Mouse (Mus musculus) layer of hippocampus, adult 8-10 months (tissue): ENCODE measurements at regions not wholly inside any gene's neighbourhood (a gene's known extent, or its start where the extent isn't known, plus 50 kb on each side); places are given as distances from the start of the nearest gene placed in this dataset.

Experiments used
- DNase-seq, 2 experiments: peaks; one replicate each; pipeline ENCODE4 v3.0.0; 2022; ENCODE audit warnings: low spot score in 2 of 2

DNA sequence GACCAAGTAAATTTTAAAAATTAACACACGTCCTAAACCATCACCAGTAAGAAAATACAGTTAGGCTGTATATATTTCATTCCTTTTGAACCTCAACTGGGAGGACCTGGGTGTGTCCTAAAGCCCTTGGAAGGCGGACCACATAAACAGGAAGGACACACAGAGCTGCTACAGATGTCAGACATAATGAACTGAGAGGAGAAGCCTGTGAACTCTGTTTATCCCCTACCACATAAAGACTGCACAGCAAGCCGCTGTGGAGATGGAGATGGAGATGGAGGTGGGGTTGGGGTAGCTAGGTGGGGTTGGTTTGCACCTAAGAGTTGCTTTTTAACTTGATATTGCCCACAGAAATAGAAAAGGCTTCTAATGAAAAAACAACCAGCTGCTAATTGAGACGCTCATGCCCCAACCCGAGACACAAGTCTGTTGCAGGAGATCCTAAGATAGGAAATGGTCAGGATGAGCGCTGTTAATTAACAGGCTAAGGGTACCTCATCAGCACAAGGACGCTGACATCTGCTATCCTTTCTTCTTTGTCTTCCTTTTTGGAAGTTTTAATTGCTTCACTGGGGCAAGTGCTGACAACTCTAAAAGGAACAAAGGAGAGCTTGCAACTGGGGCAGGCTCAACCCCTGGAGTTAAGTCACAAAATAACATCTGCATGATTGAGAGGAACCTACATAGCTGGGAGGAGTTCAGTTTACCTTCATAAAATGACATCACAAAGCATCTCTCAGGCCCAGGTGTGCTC is 119.3 kb upstream of the Lyplal1 start:
- DNase-seq, result no peak

DNA sequence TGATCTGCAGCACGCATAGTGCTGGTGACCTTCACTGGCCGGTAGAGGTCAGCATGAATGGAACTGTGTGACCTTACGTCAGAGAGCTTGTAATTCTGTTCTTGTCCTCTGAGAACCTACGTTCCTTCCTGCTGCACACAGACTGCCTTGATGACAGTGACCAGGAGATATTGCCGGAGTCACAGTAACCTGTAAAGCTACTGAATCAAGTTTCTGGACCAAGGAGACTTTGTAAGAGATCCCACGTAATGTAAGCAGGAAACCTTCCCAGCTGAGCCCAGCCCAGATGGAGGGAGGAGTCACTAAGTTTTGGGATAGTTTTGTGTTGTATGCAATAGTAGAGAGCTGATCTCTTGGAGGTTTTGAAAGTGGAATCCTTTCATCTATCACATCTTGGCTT is 117.4 kb upstream of the Lyplal1 start:
- no peak for DNase-seq

DNA sequence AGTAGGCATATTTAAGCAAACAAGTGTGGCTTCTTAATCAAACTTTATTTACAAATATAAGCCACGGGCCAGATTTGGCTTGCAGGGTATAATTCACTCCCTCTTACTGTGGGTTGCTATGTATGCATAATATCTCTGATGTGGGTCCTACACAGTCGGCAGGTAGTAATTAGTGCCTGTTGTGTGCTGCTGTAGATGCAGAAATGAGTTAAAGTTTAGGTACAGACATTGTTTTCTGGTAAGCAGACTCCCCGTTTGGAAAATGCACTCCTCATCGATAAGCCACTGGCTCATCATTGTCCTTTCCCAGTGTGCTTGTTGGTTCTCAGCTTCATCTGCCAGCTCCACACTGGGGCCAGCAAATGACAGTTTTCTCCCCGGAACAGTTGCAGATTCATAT is 113.4 kb upstream of the Lyplal1 start:
- no peak for DNase-seq

DNA sequence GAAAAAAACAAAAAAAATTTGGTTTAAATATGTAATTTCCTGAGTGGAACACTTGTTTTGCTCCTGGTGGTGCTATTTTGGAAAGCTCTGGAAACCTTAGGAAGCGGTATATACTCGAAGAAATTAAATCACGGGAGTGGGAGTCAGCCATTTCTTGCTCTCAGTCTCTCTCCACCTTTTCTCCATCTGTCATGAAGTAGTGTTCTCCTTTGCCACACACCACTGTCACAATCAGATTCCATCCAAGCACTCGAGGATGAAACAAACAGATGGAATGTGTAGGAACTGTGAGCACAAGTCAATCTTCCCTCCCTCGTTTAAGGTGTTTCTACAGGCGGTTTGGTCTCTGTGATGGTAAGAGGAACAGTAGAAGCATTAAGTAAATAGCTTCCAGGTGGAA is 112.7 kb upstream of the Lyplal1 start:
- DNase-seq, result no peak

DNA sequence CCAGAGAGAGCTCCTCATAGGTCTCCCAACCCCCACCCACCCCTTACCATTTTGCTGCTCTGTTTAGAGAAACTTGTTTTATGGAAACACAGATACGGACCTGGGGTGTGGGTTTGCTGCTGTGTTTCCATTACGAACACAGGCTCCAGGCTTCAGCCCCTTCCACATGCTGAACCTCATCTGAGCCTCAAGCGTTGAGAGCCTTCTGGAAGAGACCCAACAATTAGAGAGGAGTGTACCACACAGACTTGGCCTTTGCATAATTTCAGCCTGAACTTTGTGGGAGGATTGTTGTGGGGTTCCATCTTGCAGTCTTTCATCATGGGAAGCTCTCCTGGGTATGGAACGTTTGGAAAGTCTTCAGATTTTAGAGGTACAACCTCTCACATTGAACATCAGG is 111.3 kb upstream of the Lyplal1 start:
- DNase-seq, result no peak

DNA sequence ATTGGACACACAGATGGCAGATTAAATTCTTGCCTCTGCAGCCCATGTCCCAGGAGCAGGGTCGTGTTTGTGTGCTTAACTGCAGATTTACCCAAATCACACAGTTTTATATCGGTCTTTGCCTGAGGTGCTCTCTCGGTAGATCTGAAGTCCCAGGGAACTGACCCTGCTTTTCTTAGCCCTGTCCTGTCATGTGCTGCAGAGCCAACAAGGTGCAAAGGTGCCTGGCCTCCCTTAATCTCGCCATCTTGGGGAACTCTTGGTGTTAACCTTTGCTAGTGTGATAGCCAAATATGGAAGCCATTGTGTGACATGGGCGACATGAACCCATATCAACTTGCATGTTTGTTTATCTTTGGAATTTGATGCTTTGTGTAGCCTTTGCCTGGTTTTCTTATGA is 107.1 kb upstream of the Lyplal1 start:
- DNase-seq, result no peak

DNA sequence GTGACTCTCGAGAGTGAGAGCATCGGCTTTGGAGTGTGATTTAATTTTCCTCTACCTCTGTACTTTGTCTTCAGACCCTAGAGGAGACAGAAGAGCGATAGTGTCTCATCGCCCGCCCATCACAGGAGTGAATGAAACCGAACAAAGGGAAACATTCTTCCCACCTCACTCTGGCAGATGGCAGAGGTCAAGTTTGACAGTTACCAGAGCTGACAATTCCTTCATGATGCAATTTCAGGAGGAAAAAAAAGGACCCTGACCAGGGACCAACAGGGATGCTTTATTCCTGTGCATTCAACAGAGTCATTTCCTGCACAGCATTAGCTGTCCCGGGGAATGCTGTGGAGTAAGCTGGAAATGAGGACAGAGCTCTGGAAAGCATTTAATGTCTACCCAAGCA is 106.3 kb upstream of the Lyplal1 start:
- no peak for DNase-seq

DNA sequence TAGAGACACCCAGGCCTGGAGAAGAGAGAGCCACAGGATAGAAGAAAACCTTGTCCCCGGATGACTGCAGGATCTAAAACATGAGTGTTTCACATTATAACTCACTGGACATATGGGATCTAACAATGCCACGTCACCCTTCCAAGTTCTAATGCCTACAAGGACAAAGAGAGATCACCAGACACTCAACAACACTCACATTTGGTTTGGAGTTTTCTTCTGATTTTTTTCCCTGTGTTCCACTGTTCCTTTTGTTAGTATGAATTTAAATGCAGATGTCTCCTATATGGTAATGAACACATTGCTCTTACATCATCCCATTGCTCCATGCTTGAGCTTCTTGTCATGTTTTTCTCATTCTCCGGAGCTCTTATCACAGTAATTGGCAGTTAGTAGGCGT is 101.9 kb upstream of the Lyplal1 start:
- no peak for DNase-seq

DNA sequence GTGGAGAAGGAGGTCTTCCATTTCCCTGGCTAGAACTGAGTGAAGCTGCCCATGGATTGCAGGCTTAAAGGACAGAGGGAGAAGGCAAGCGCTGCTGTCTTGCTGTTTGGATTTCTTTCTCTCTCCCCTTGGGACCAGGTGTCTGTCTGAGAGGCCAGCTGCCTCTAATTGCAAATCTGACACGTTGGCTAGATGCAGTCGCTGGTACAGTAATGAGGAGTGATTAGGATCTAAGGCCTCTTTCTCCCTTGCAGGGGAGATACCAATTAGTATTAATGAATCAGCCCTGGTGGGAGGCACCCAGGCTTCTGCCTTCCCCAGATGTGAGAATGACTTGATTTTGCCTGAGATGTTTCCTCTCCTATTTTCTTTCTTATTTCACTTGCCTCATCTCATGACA is 100.1 kb upstream of the Lyplal1 start:
- no peak for DNase-seq

DNA sequence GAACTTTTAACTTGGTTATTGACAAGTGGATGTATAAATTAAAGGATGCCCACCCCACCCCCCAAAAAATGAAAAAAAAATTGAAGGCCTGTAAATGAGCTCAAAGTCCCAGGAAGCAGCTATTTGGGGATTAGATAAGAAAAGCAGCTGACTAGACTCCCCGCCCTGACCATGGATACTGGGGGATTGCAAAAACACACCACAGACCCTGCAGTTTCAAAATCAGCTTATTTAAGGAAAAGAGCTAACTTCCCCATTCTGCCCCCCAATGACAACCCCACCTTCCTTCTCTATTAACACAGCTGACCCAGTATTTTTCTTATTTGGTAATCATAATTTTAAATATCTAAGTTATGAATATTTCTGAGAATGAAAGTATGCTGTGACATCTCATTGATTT is 87.0 kb upstream of the Lyplal1 start:
- DNase-seq, result no peak

DNA sequence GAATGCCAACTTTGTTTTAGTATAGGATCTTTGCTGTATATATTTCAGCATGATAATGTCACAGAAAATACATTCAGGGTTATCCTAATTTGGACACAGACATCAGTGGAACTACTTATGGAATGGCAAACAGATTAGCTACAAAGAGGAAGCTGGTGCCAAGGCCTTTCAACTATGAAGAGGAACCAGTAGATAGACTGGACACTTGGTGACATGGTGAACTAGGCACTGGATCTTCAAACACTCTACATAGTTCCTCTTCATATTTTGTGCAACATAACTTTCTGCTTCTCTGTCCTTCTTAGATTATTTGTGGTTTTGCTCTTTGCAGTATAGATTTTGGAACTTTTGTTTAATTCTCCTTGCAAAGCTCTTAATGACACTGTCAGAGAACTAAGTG is 85.4 kb upstream of the Lyplal1 start:
- no peak for DNase-seq

DNA sequence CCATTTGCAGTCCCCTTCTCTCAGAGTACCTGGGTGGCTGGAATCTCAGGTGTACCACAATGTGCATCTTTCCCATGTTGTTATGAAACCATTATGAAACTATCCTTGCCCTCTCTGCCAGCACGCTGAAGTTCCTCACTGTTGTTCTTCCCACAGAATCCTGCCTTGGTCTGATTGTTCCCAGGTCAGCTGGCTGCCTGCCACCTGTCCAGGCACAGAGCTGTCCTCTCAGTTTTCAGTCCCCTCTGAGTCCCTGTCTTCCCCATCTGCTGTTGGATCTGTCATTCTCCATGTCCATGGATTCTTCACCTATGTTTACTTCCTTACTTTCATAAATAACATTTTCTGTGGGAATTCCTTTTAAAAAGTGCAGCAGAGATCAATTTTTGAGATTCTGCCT is 81.3 kb upstream of the Lyplal1 start:
- no peak for DNase-seq

DNA sequence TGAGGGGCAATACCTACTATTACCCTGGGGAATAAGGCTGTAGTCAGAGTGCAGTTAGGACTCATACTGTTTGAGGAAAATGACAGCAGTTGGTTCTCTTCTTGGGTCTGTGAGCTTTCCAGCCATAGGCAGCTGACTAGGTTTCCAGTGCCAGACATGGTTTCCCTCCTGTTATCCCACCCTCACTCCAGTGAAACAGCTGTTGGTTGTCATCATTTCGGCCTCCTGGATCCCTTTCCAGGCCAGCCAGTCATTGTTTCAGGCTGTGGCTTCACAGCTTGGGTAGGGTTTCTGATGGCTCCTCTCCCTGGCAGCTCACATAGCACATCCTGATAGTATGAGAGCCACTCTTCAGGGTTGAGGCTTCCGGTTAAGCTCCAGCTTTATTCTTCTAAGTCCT is 79.9 kb upstream of the Lyplal1 start:
- DNase-seq, result no peak

DNA sequence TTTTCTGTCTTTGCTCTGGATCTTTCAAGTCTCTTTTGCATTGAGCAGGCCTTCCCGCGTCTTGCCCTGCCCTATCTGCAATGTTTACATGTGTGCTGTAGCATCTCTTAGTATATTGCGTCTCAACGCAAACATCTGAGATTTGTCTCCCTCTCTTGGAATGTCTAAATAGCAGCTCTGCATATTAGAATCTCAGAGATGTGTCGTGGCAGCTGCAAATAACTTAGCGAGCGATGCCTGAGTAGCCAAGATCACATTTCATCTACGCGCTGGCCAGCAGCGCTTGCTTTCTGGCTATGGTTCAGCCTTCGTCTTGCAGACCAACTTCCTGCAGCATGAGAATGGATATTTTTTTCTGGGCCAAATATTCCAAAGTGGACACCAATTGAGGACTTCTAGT is 72.3 kb upstream of the Lyplal1 start:
- DNase-seq, result no peak

DNA sequence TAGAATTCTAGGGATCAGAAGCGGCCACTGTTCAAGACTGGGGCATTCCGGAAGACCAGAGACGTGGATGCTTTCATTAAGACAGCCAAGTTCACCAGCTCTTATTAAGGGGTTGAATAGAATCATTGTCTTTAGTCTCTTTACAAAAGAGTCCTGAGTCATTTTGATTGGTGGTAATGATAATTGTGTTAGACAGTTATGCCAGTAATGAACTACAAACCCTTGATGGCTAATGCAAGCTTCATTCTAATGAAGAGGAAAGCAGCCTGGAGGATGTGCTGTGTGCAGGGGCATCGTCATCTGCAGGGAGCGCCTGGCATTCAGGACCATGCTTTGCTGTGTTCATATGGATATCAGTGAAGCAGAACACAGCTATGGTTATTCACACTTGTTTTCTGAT is 70.3 kb upstream of the Lyplal1 start:
- no peak for DNase-seq

DNA sequence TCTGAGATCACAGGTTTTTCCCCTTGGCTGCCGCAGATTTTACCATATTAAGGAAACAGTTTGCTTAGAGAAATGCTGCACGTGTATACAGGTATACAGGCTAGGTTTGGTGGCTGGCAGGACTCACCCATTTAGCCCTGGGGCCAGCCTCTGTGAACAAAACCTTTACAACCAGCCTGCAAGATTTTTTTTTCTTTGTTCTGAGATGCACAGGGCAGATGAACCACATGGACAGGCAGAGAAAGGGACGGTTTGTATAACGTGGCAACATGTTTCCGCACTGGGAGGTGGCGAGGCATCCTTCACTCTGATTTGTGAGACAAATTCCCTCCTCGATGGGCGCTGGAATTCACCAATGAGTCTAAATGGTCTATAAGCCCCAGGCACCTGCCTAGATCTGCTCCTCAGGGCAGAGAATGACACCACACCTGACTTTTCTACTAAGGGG is 66.1 kb upstream of the Lyplal1 start:
- no peak for DNase-seq

DNA sequence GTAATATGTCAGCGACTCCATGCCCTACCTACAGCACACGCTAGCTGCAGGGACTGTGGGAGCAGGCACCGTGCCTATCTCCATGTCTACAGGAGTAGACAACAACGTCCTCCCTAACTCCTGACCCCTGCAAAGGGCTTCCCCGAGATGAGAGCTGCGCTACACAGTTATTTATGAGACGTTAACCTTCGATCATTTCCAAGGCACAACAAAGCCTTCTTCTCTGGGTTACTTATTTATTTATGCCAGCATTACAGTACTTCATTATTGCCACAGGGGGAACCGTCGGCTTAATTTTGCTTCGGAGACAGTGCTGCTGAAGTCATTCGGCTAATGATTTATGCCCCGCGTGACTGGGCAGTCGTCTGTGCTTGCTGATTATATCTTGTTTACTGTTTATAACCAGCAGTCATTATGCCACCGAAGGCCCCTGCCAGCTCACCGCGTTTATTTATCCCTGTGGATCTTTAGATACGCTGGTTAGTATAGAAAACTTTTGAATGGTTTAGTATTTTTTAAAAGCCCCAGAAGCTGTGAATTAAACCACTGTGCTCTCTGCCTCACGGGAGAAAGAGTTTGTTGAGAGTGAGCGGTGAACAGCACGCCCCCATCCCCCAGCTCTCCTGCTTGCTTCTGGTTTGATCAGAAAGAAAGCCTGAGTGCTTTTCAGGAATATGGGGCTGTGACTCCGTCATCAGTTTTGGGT is 65.5 kb upstream of the Lyplal1 start:
- DNase-seq, result peak; percentile 21 to 59

DNA sequence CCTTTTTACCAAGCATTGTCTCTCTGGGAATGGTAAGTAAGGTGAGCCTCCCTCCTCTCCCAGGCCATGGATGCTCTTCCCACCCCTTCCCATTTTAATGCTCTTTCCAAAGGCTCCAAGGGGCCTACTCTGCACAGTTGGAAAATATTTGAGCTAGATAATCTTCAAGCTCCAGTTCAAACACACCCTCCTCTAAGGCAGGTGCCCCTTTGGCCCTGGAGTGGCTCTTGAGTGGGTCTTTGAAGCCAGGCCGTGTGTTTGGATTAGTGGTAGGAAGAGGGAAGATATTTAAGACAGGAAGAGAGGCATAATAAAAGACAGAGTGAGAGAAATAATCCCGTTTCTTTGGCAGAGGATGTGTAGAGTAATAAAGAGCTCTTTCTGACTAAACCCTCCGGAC is 59.9 kb upstream of the Lyplal1 start:
- no peak for DNase-seq

DNA sequence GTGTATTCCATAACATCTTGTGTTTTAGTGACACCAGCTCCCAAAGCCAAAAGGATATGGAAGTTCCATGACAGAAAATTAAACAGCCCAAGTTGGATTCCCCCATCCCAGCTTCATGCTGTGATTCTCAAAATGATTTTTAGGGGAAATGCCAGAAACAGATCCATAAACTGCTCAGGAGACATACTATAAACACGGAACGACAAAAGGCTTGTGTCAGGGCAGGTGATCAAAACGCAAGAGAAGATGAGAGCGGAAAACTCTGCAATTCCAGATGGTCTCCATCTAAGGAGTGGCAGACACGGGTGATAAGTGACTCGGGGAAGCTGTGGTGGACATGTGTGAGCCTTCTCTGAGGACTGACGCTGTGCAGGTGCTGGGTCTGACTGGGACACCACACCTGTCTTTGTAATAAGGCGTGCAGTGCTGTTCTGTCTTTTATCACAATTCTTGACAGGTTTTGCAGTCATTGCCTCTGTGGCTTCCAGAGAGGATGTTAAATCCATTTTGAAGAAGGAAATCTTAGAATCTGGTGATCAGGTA is 56.4 kb upstream of the Lyplal1 start:
- no peak for DNase-seq

DNA sequence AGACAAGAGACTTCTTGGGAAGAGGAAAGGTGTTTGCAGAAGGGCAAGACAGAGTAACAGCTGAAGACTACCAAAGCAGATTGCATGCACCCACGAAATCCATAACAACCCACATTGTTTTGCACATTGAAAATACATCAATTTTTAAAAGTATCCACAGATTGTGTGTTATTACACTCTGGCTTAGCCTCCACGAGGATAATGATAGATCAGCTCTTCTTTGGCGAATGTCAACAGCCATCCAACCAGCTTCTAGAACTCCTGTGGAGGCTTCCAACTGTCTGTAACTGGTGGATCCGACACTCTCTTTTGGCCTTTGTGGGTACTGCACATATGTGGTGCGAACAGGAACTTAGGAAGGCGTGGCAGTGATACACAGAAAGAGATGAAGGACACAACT is 54.6 kb upstream of the Lyplal1 start:
- DNase-seq, result peak in 1 of 2 experiments; percentile 20
